Mouse (Mus musculus): ENCODE measurements around the gene Mfsd6l. TPM values are rescaled to one million over a fixed set of nuclear protein-coding genes. Genes with fewer than 3 reads are reported as not detected.

The Mfsd6l gene
- polyA plus RNA-seq, 1 experiment from 2014 or later: 5.8 TPM

- no peak overlapping the region for H3K27ac ChIP-seq (ENCODE audit: low read length)
Measured at GRCm38 (mm10) chr11:68579462-68579881, 23.5 kb downstream of the Mfsd6l start.

GRCm38 (mm10) chr11:68580566-68580965 is 24.6 kb downstream of the Mfsd6l start:
- Histone ChIP-seq H3K4me1 (ENCODE audit: insufficient read depth, low read depth, low read length) (no peaks in the 10 kb centered on the region), H3K36me3 (ENCODE audit: insufficient read depth, low read length) (no peaks in the 10 kb centered on the region), H3K27me3 (replicated peaks; ENCODE audit: insufficient read depth, low read length) (no peaks in the 10 kb centered on the region), H3K9ac (replicated peaks; ENCODE audit: low read depth) (no peak overlapping the region), H3K4me3 (ENCODE audit: low read depth, low read length) (no peak overlapping the region), H3K4me2 (replicated peaks; ENCODE audit: low read depth, low read length) (no peak overlapping the region), H3K9me3 (ENCODE audit: low read length) (no peaks in the 10 kb centered on the region), H3K27ac (ENCODE audit: low read length) (no peak overlapping the region)
- ATAC-seq: no peak
- no peak for TF ChIP-seq EP300 (IDR thresholded peaks at IDR 0.05)
- TF ChIP-seq CTCF (IDR thresholded peaks at IDR 0.05): no peak
- DNase-seq (ENCODE audit: low spot score): no peak
- WGBS: 78% methylated on average over 6 of the region's 6 CpGs

More at GRCm38 (mm10) chr11:68579462-68579881, 23.5 kb downstream of the Mfsd6l start:
- no peak overlapping the region for H3K4me2 ChIP-seq (replicated peaks; ENCODE audit: low read depth, low read length)
- H3K27me3 ChIP-seq (replicated peaks; ENCODE audit: insufficient read depth, low read length): no peaks in the 10 kb centered on the region
- H3K4me3 ChIP-seq (ENCODE audit: low read depth, low read length): no peak overlapping the region
- H3K36me3 ChIP-seq (ENCODE audit: insufficient read depth, low read length): no peaks in the 10 kb centered on the region
- WGBS: 28% methylated on average over 9 of the region's 9 CpGs
- H3K9me3 ChIP-seq (ENCODE audit: low read length): no peaks in the 10 kb centered on the region
- no peak overlapping the region for H3K9ac ChIP-seq (replicated peaks; ENCODE audit: low read depth)
- H3K4me1 ChIP-seq (ENCODE audit: insufficient read depth, low read depth, low read length): no peaks in the 10 kb centered on the region
- TF ChIP-seq EP300 (IDR thresholded peaks at IDR 0.05): no peak
- no peak for TF ChIP-seq CTCF (IDR thresholded peaks at IDR 0.05)
- peak; percentile 28 for DNase-seq (ENCODE audit: low spot score)
- no peak; the same call in 1 of the 2 replicates for ATAC-seq

DNA sequence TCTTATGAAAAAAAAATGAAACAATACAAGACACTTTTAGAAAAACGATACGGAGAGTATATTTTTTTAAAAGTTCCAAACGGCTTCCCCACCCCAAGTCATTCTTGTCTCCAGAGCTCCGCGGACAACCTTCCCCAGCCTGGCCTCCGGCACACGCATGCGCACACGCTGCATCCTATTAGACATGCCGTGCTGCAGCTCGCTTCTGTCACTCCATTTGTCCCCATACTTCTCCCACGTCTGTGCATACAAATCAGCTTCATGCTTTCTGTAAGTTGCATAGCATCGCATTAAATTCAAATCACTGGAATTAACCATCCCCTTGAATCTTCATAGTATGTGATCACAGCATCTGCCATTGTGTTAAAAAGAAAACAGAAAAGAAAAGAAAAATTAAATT is 27.2 kb downstream of the Mfsd6l start:
- H3K9ac ChIP-seq (replicated peaks; ENCODE audit: low read depth): no peak overlapping the region
- H3K4me2 ChIP-seq (replicated peaks; ENCODE audit: low read depth, low read length): no peak overlapping the region

DNA sequence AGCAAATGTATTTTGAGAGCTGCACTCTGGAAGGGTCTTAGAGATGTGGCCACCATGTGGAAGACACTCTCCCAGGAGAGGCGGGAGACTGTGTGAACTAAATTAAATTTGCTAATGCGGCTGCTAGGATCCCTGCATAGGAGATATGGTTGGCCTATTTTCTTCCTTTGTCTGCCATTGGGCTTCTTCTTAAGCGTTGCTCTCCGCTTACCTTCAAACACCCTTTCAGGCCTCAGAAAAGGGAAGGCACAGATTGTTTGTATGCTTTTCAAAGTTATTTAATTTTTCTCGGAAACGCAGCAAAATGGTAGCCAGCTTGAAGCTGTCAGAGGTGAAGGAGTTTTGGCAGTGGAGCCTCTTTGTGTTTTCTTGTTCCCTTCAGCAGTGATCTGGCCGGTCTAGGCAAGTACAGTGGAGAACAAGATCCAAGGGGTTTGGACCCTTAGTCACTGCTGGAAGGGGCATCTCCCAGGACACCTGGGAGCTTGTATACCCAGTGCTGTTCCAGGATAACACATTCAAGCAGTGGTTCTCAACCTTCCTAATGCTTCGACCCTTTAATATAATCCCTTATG is 28.0 kb downstream of the Mfsd6l start:
- no peak overlapping the region for H3K4me2 ChIP-seq (replicated peaks; ENCODE audit: low read depth, low read length)
- H3K9ac ChIP-seq (replicated peaks; ENCODE audit: low read depth): no peak overlapping the region
- ATAC-seq (no peak), DNase-seq (ENCODE audit: low spot score) (no peak)
- 67% methylated on average over 8 of the region's 8 CpGs for WGBS
- TF ChIP-seq EP300 (IDR thresholded peaks at IDR 0.05) (no peak), CTCF (IDR thresholded peaks at IDR 0.05) (no peak)
- no peaks in the 10 kb centered on the region for H3K27me3 ChIP-seq (replicated peaks; ENCODE audit: insufficient read depth, low read length)
- H3K4me1 ChIP-seq (ENCODE audit: insufficient read depth, low read depth, low read length): no peaks in the 10 kb centered on the region
- H3K4me3 ChIP-seq (ENCODE audit: low read depth, low read length): no peak overlapping the region
- H3K9me3 ChIP-seq (ENCODE audit: low read length): no peaks in the 10 kb centered on the region
- H3K36me3 ChIP-seq (ENCODE audit: insufficient read depth, low read length): no peaks in the 10 kb centered on the region
- no peak overlapping the region for H3K27ac ChIP-seq (ENCODE audit: low read length)

More for the DNA sequence above, 27.2 kb downstream of the Mfsd6l start:
- no peaks in the 10 kb centered on the region for H3K9me3 ChIP-seq (ENCODE audit: low read length)
- H3K27ac ChIP-seq (ENCODE audit: low read length): no peak overlapping the region
- no peaks in the 10 kb centered on the region for H3K36me3 ChIP-seq (ENCODE audit: insufficient read depth, low read length)
- no peak for TF ChIP-seq CTCF (IDR thresholded peaks at IDR 0.05)
- TF ChIP-seq EP300 (IDR thresholded peaks at IDR 0.05): no peak
- H3K4me3 ChIP-seq (ENCODE audit: low read depth, low read length): no peak overlapping the region
- H3K27me3 ChIP-seq (replicated peaks; ENCODE audit: insufficient read depth, low read length): no peaks in the 10 kb centered on the region
- peak; percentile 70 for DNase-seq (ENCODE audit: low spot score)
- no peaks in the 10 kb centered on the region for H3K4me1 ChIP-seq (ENCODE audit: insufficient read depth, low read depth, low read length)
- no peak for ATAC-seq
- 63% methylated on average over 13 of the region's 13 CpGs for WGBS

DNA sequence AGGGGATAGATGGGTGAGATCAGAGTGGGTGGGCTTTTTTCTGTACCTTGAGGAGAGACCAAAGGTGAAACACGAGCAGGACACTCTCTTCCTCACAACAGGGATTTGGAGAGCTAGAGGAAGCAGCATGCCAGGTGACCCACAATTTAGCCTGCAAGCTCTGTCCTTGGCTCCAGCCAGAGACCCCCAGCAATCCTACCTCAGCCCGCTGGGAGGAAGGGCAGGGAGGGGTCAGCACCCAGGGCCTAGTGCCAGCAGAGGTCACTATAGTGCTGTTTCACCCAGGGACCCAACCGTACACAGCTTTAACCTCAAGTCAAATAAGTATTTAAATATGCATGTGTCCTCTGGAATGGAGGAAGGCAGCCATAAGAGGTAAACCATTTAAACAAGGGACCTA is 29.9 kb downstream of the Mfsd6l start:
- H3K4me1 ChIP-seq (ENCODE audit: insufficient read depth, low read depth, low read length): no peaks in the 10 kb centered on the region
- no peak overlapping the region for H3K27ac ChIP-seq (ENCODE audit: low read length)
- 19% methylated on average over 3 of the region's 3 CpGs for WGBS
- no peak overlapping the region for H3K4me2 ChIP-seq (replicated peaks; ENCODE audit: low read depth, low read length)
- no peak overlapping the region for H3K4me3 ChIP-seq (ENCODE audit: low read depth, low read length)
- H3K36me3 ChIP-seq (ENCODE audit: insufficient read depth, low read length): no peaks in the 10 kb centered on the region
- ATAC-seq (0 out of 2 replicates have a peak, but pooled peaks have one; percentile 18), DNase-seq (ENCODE audit: low spot score) (peak; percentile 40)
- no peaks in the 10 kb centered on the region for H3K27me3 ChIP-seq (replicated peaks; ENCODE audit: insufficient read depth, low read length)
- no peaks in the 10 kb centered on the region for H3K9me3 ChIP-seq (ENCODE audit: low read length)
- TF ChIP-seq EP300 (IDR thresholded peaks at IDR 0.05) (no peak), CTCF (IDR thresholded peaks at IDR 0.05) (peak; percentile 62)
- no peak overlapping the region for H3K9ac ChIP-seq (replicated peaks; ENCODE audit: low read depth)

DNA sequence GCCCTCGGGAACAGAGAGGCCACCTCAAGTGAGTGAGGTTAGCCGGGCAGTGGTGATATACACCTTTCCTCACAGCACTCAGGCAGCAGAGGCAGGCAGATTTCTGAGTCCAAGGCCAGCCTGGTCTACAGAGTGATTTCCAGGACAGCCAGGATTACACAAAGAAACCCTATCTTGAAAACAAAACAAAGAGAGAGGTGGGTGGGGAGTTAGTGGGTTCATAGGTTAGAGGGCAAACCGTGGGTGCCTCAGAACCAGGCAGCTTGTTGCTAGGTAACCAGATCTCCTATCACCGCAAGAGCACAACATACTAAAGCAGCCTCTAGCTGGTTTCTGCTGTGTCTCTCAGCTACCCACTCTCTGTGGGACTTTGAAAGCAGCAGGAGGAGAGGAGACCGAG is 30.7 kb downstream of the Mfsd6l start, which contains the start of gene Ccdc42:
Ccdc42 (plus strand) TSS at position 301 of the 400 bp plus-strand sequence.
- Histone ChIP-seq H3K4me1 (ENCODE audit: insufficient read depth, low read depth, low read length) (no peaks in the 10 kb centered on the region), H3K27ac (ENCODE audit: low read length) (no peak within 1 kb of the TSS), H3K9me3 (ENCODE audit: low read length) (no peaks in the 10 kb centered on the region), H3K4me2 (replicated peaks; ENCODE audit: low read depth, low read length) (no peak within 1 kb of the TSS), H3K9ac (replicated peaks; ENCODE audit: low read depth) (no peak within 1 kb of the TSS), H3K4me3 (ENCODE audit: low read depth, low read length) (no peak within 1 kb of the TSS), H3K36me3 (ENCODE audit: insufficient read depth, low read length) (no peaks in the 10 kb centered on the region), H3K27me3 (replicated peaks; ENCODE audit: insufficient read depth, low read length) (no peaks in the 10 kb centered on the region)
- ATAC-seq: no peak
- DNase-seq (ENCODE audit: low spot score): no peak
- 69% methylated on average over 5 of the region's 5 CpGs for WGBS
- TF ChIP-seq CTCF (IDR thresholded peaks at IDR 0.05) (no peak), EP300 (IDR thresholded peaks at IDR 0.05) (no peak)
